Mouse (Mus musculus) heart, postnatal 0 days (tissue): ENCODE measurements around the gene Cmtr1. TPM values are rescaled to one million over a fixed set of nuclear protein-coding genes. Genes with fewer than 3 reads are reported as not detected.

ENCODE experiments used
- ATAC-seq: fragments of 200-750 bp; cut with Nextera tagmentation; 2 replicates; pipeline ENCODE4 v1.8.0; 2017; ENCODE audit warnings: low read depth, moderate number of reproducible peaks, moderate library complexity; ENCODE audit not compliant: insufficient read depth
- DNase-seq: peaks from one replicate; pipeline ENCODE4 v3.0.0-alpha.2; 2016; ENCODE audit warnings: low spot score
- H3K27ac ChIP-seq: fragments of 300-500 bp; sonication (generic); 2 replicates; pipeline ENCODE4 v1.5.1; 2014; ENCODE audit warnings: low read depth, mild to moderate bottlenecking
- H3K27me3 ChIP-seq: fragments of 300-500 bp; sonication (generic); 2 replicates; pipeline ENCODE4 v1.6.1; 2014; ENCODE audit warnings: low read length, mixed read lengths; ENCODE audit not compliant: control insufficient read depth, insufficient read depth
- H3K36me3 ChIP-seq: fragments of 300-500 bp; sonication (generic); replicated peaks from 2 replicates; pipeline ENCODE4 v1.6.1; 2014; ENCODE audit warnings: low read length, mixed read lengths; ENCODE audit not compliant: control insufficient read depth, insufficient read depth
- H3K4me1 ChIP-seq: fragments of 300-500 bp; sonication (generic); 2 replicates; pipeline ENCODE4 v1.6.1; 2014; ENCODE audit warnings: antibody characterized with exemption; ENCODE audit not compliant: control insufficient read depth, insufficient read depth
- H3K4me2 ChIP-seq: fragments of 300-500 bp; sonication (generic); 2 replicates; pipeline ENCODE4 v1.6.1; 2014; ENCODE audit warnings: low read depth, mild to moderate bottlenecking, low read length, moderate library complexity
- H3K4me3 ChIP-seq: fragments of 300-500 bp; sonication (generic); 2 replicates; pipeline ENCODE4 v1.5.1; 2014; ENCODE audit warnings: low read depth, low read length
- H3K9ac ChIP-seq: fragments of 300-500 bp; sonication (generic); replicated peaks from 2 replicates; pipeline ENCODE4 v1.6.1; 2014; ENCODE audit warnings: low read depth, low read length, mixed read lengths
- H3K9me3 ChIP-seq: fragments of 300-500 bp; sonication (generic); replicated peaks from 2 replicates; pipeline ENCODE4 v1.6.1; 2016; ENCODE audit warnings: low read length; ENCODE audit not compliant: control insufficient read depth
- CTCF ChIP-seq: IDR thresholded peaks from 2 replicates; pipeline ENCODE4 v1.5.1; 2016; ENCODE audit warnings: antibody characterized with exemption, control low read depth, low read depth
- EP300 ChIP-seq: IDR thresholded peaks from 2 replicates; pipeline ENCODE4 v1.6.1; 2016; ENCODE audit warnings: antibody characterized with exemption, low read depth
- WGBS: fragments of 180-500 bp; shearing (Covaris S2); extraction: QIAGEN DNeasy Blood & Tissue Kit; methylation state at CpG from one replicate; pipeline ENCODE4 v1.1.7; 2014; 5-methylcytosine and 5-hydroxymethylcytosine counted together
- polyA plus RNA-seq: library from polyadenylated mRNA; unstranded; fragments of >200 nt; fragmentation: Nextera tagmentation; extraction: Ambion mirVana; gene quantifications from 2 replicates; pipeline ENCODE4 v1.2.1, GENCODE M21; 2015
- total RNA-seq: library from RNA; depleted of rRNA; stranded (reverse); fragments of >200 nt; gene quantifications from 2 replicates; pipeline ENCODE4 v1.2.3, GENCODE M21; 2014; ENCODE audit warnings: low replicate concordance

Gene Cmtr1
- total and polyA plus RNA-seq, 2 experiments from 2014 or later: 72.9 to 81.4 TPM

- ATAC-seq: no peak
- no peaks in the 10 kb centered on the region for H3K27me3 ChIP-seq
- no peaks in the 10 kb centered on the region for H3K9me3 ChIP-seq
- peaks cover 83% of the 10 kb centered on the region for H3K36me3 ChIP-seq
- no peaks in the 10 kb centered on the region for H3K4me1 ChIP-seq
- DNase-seq: no peak
- no peak overlapping the region for H3K27ac ChIP-seq
- H3K4me2 ChIP-seq: no peak overlapping the region
- no peak overlapping the region for H3K9ac ChIP-seq
- H3K4me3 ChIP-seq: no peak overlapping the region
- TF ChIP-seq EP300: no peak
- no peak for TF ChIP-seq CTCF
- WGBS: 96% methylated on average over 8 of the region's 8 CpGs
These were observed 36.5 kb downstream of the Cmtr1 start for GRCm38 (mm10) chr17:29696940-29697339.

- DNase-seq: no peak
- H3K9me3 ChIP-seq: no peaks in the 10 kb centered on the region
- no peak for ATAC-seq
- H3K4me2 ChIP-seq: no peak overlapping the region
- TF ChIP-seq EP300 (no peak), CTCF (no peak)
- H3K36me3 ChIP-seq: peaks cover 88% of the 10 kb centered on the region
- no peaks in the 10 kb centered on the region for H3K4me1 ChIP-seq
- no peak overlapping the region for H3K27ac ChIP-seq
- H3K9ac ChIP-seq: no peak overlapping the region
- H3K27me3 ChIP-seq: no peaks in the 10 kb centered on the region
- no peak overlapping the region for H3K4me3 ChIP-seq
- WGBS: 82% methylated on average over 6 of the region's 6 CpGs
These were observed 38.0 kb downstream of the Cmtr1 start for GRCm38 (mm10) chr17:29698421-29698820.

GRCm38 (mm10) chr17:29700573-29700972 lies 40.2 kb downstream of the Cmtr1 start:
- ATAC-seq (no peak), DNase-seq (no peak)
- Histone ChIP-seq H3K27ac (no peak overlapping the region), H3K27me3 (no peaks in the 10 kb centered on the region), H3K9me3 (no peaks in the 10 kb centered on the region), H3K9ac (no peak overlapping the region), H3K4me2 (no peak overlapping the region), H3K4me1 (no peaks in the 10 kb centered on the region), H3K4me3 (no peak overlapping the region), H3K36me3 (peaks cover 83% of the 10 kb centered on the region)
- 95% methylated on average over 7 of the region's 7 CpGs for WGBS
- no peak for TF ChIP-seq EP300

GRCm38 (mm10) chr17:29702938-29703710 lies 42.7 kb downstream of the Cmtr1 start:
- Histone ChIP-seq H3K4me1 (no peaks in the 10 kb centered on the region), H3K9ac (no peak overlapping the region), H3K27me3 (no peaks in the 10 kb centered on the region), H3K4me3 (no peak overlapping the region), H3K4me2 (no peak overlapping the region), H3K9me3 (no peaks in the 10 kb centered on the region), H3K27ac (no peak overlapping the region), H3K36me3 (peaks cover 64% of the 10 kb centered on the region)
- TF ChIP-seq CTCF: no peak
- WGBS: 74% methylated on average over 4 of the region's 4 CpGs
- ATAC-seq: 0 out of 2 replicates have a peak, but pooled peaks have one; percentile 15
- DNase-seq: no peak

- DNase-seq (peak; percentile 42), ATAC-seq (peak; percentile 59)
- Histone ChIP-seq H3K4me2 (no peak overlapping the region), H3K27me3 (no peaks in the 10 kb centered on the region), H3K9ac (no peak overlapping the region), H3K36me3 (peaks cover 47% of the 10 kb centered on the region), H3K27ac (no peak overlapping the region), H3K9me3 (no peaks in the 10 kb centered on the region), H3K4me1 (peaks cover 8% of the 10 kb centered on the region; the same call in 1 of the 2 replicates), H3K4me3 (no peak overlapping the region)
- TF ChIP-seq EP300 (no peak), CTCF (peak; percentile 88)
- WGBS: 38% methylated on average over 3 of the region's 3 CpGs
These were observed 44.4 kb downstream of the Cmtr1 start for GRCm38 (mm10) chr17:29704781-29705180.

- Histone ChIP-seq H3K4me3 (no peak overlapping the region), H3K36me3 (peaks cover 36% of the 10 kb centered on the region), H3K9me3 (no peaks in the 10 kb centered on the region), H3K27ac (no peak overlapping the region), H3K4me1 (peaks cover 19% of the 10 kb centered on the region), H3K4me2 (no peak overlapping the region), H3K9ac (no peak overlapping the region), H3K27me3 (no peaks in the 10 kb centered on the region)
- 47% methylated on average over 5 of the region's 5 CpGs for WGBS
- ATAC-seq (no peak), DNase-seq (no peak)
- TF ChIP-seq EP300 (no peak), CTCF (no peak)
These were observed 45.5 kb downstream of the Cmtr1 start for GRCm38 (mm10) chr17:29705881-29706280.
